Mouse (Mus musculus) embryonic fibroblast, embryonic 13.5 days (primary cell): ENCODE measurements around the gene Kctd5.

ENCODE experiments used
- CTCF ChIP-seq: IDR thresholded peaks from 2 replicates; pipeline ENCODE4 v1.5.1; 2011; ENCODE audit warnings: mild to moderate bottlenecking, control low read depth, low read length, moderate library complexity, borderline replicate concordance; ENCODE audit not compliant: insufficient read depth
- POLR2A ChIP-seq: IDR thresholded peaks from 2 replicates; pipeline ENCODE4 v1.6.1; 2011; ENCODE audit warnings: low read depth, mild to moderate bottlenecking, control low read depth, low read length, moderate library complexity

- no peak for TF ChIP-seq CTCF
- TF ChIP-seq POLR2A = no peak
These were observed 39.7 kb upstream of the Kctd5 start for GRCm38 (mm10) chr17:24113031-24113430.
